Mouse (Mus musculus) MEL (cell line): ENCODE data around the gene Galns.

Experiments used
- CTCF ChIP-seq, 3 experiments: IDR thresholded peaks in 2 of 3; conservative IDR thresholded peaks in 1 of 3; 2 replicates each; pipeline ENCODE4 v1.5.1; 2011 to 2012; ENCODE audit warnings: low read length in 3 of 3, low read depth in 2 of 3, mild to moderate bottlenecking in 2 of 3, improper control_type of control experiment in 1 of 3, inconsistent platforms in 1 of 3, mixed read lengths in 1 of 3, moderate library complexity in 1 of 3; ENCODE audit not compliant: control insufficient read depth in 1 of 3, insufficient read depth in 1 of 3, poor library complexity in 1 of 3, severe bottlenecking in 1 of 3
- EP300 ChIP-seq, 2 experiments: IDR thresholded peaks; 2 replicates each; pipeline ENCODE4 v1.6.1; 2011; ENCODE audit warnings: improper control_type of control experiment in 2 of 2, low read length in 2 of 2, low read depth in 1 of 2, mild to moderate bottlenecking in 1 of 2
- MAX ChIP-seq: IDR thresholded peaks from 2 replicates; pipeline ENCODE4 v1.6.1; 2011; ENCODE audit warnings: low read length, improper control_type of control experiment
- NRF1 ChIP-seq: IDR thresholded peaks from 2 replicates; pipeline ENCODE4 v1.6.1; 2014; ENCODE audit warnings: low read depth, mild to moderate bottlenecking, inconsistent platforms, low read length, improper control_type of control experiment, moderate library complexity; ENCODE audit not compliant: poor library complexity, insufficient read depth, severe bottlenecking
- POLR2A ChIP-seq, 2 experiments: IDR thresholded peaks; 2 replicates each; pipeline ENCODE4 v1.6.1; 2011 to 2012; ENCODE audit warnings: low read length in 2 of 2, mild to moderate bottlenecking in 2 of 2, control low read depth in 1 of 2, improper control_type of control experiment in 1 of 2, low read depth in 1 of 2, moderate library complexity in 1 of 2; ENCODE audit not compliant: control insufficient read depth in 1 of 2, insufficient read depth in 1 of 2, poor library complexity in 1 of 2
- ZNF384 ChIP-seq: IDR thresholded peaks from 2 replicates; pipeline ENCODE4 v1.6.1; 2012; ENCODE audit warnings: low read depth, mild to moderate bottlenecking, inconsistent platforms, low read length, improper control_type of control experiment

DNA sequence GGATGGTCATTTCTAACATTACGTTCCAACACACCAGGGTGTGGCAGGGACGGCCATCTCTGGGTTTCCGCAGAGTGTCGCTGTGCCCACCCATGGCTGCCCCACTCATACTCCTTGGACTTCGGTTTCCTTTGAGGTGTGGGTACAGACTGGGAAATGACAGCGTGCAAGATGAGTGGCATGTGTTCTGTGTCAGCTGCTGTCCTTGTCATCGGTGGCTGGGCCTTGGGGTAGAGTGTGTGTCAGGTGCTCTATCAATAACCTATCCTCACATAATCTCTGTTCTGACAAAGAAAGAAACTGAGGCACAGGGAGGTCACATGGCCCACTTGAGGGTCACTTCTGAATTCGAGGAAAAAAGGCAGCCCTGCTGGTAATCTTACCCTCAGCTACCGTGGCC is 26.0 kb upstream of the Galns start:
- TF ChIP-seq ZNF384 (no peak), NRF1 (no peak), POLR2A (IDR thresholded peaks at IDR 0.05; ENCODE audit: control insufficient read depth in 1 of 2, insufficient read depth in 1 of 2, low read depth in 1 of 2, low read length in 2 of 2, poor library complexity in 1 of 2) (no peak), EP300 (IDR thresholded peaks at IDR 0.05; ENCODE audit: low read depth in 1 of 2, low read length in 2 of 2) (no peak), CTCF (IDR thresholded peaks at IDR 0.05 in 2 of 3, conservative IDR thresholded peaks at IDR 0.05 in 1 of 3; ENCODE audit: control insufficient read depth in 1 of 3, insufficient read depth in 1 of 3, low read depth in 2 of 3, low read length in 3 of 3, poor library complexity in 1 of 3, severe bottlenecking in 1 of 3) (no peak), MAX (no peak)
